ENCODE assay signal across 8 mouse cellular contexts in the genomic region with DNA sequence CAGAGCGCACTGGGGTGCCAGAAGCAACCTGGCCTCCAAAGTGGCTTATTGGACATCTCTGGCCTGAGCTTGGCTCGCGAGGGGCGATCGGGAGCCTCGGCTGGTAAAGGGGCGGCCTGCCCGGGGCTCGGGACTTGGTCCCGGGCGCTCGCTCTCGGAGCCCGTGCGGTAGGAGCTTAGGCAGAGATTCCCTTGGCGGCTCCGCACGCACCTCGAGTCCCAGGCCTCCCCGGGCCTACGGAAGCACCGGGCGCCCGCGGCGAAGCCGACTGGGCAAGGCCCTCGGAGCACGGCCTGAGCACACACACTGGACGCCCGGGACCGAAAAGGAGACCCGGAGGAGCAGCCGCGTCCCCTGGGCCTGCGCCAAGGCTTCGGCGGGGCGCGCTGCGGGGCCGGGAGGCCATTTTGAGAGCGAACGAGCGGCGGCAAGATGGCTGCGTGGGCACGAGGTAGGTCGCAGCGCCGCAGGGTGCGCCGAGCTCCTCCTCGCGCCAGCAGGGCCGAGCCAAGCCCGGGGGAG. TPM values are rescaled to one million over a fixed set of nuclear protein-coding genes. Genes with fewer than 3 reads are reported as not detected.
A peak's percentile ranks its signal among the peaks of the same experiment; 100 is the strongest.
DNase-seq lines count a peak whose midpoint lies in the region; ATAC-seq lines count a peak whose summit lies in the region.

No protein-coding gene starts in this region.

- no peak overlapping the region for H3K27ac ChIP-seq in heart, embryonic 13.5 days (replicated peaks)
- H3K27ac ChIP-seq in forebrain, embryonic 11.5 days (ENCODE audit: low read depth, low read length): peak overlapping the region; percentile 99
- no peak overlapping the region for H3K27ac ChIP-seq in liver, embryonic 15.5 days (replicated peaks)

- H3K9me3 ChIP-seq in heart, embryonic 13.5 days: no peaks in the 10 kb centered on the region
- no peaks in the 10 kb centered on the region for H3K9me3 ChIP-seq in forebrain, embryonic 11.5 days (ENCODE audit: control insufficient read depth, low read length)
- no peaks in the 10 kb centered on the region for H3K9me3 ChIP-seq in liver, embryonic 15.5 days (replicated peaks)

- ATAC-seq in heart, embryonic 13.5 days (ENCODE audit: extremely low read depth, insufficient number of reproducible peaks, low FRiP score, low TSS enrichment): no peak
- ATAC-seq in forebrain, embryonic 11.5 days (replicated peaks; ENCODE audit: low FRiP score): no peak
- ATAC-seq in liver, embryonic 15.5 days (ENCODE audit: insufficient read depth): no peak
- no peak for ATAC-seq in erythroblast, adult 5-6 weeks (replicated peaks; ENCODE audit: low FRiP score, poor library complexity, severe bottlenecking)

- H3K4me2 ChIP-seq in heart, embryonic 13.5 days: peak overlapping the region; percentile 75
- H3K4me2 ChIP-seq in forebrain, embryonic 11.5 days (ENCODE audit: low read depth, low read length, severe bottlenecking): peak overlapping the region; percentile 67
- H3K4me2 ChIP-seq in liver, embryonic 15.5 days: peak overlapping the region; percentile 51

- DNase-seq in heart, adult 9 months (ENCODE audit: low spot score in 2 of 2): no peak
- peak; percentile 66 for DNase-seq in ZHBTc4 (ENCODE audit: low read depth, low spot score)
- DNase-seq in forebrain, embryonic 11.5 days (ENCODE audit: low spot score): peak; percentile 83
- no peak for DNase-seq in kidney, adult 11 months
- DNase-seq in embryo, embryonic 10 days (ENCODE audit: low spot score): no peak

- no peaks in the 10 kb centered on the region for H3K36me3 ChIP-seq in heart, embryonic 13.5 days
- H3K36me3 ChIP-seq in forebrain, embryonic 11.5 days (ENCODE audit: control insufficient read depth, insufficient read depth, low read length): no peaks in the 10 kb centered on the region
- no peaks in the 10 kb centered on the region for H3K36me3 ChIP-seq in liver, embryonic 15.5 days (replicated peaks)

- 2% methylated on average over 57 of the region's 57 CpGs for WGBS in heart, embryonic 13.5 days
- under 1% methylated on average over 57 of the region's 57 CpGs for WGBS in forebrain, embryonic 11.5 days
- 2% methylated on average over 57 of the region's 57 CpGs for WGBS in liver, embryonic 15.5 days (ENCODE audit: insufficient replicate concordance)

- H3K4me1 ChIP-seq in heart, embryonic 13.5 days: peaks cover 14% of the 10 kb centered on the region
- H3K4me1 ChIP-seq in forebrain, embryonic 11.5 days (replicated peaks; ENCODE audit: control insufficient read depth, insufficient read depth, low read length): peaks cover 70% of the 10 kb centered on the region
- H3K4me1 ChIP-seq in liver, embryonic 15.5 days (replicated peaks): 0 out of 2 replicates have a peak, but pooled peaks cover 5% of the 10 kb centered on the region

- H3K9ac ChIP-seq in heart, embryonic 13.5 days: peak overlapping the region; percentile 70
- peak overlapping the region; percentile 85 for H3K9ac ChIP-seq in forebrain, embryonic 11.5 days (ENCODE audit: low read length)
- no peak overlapping the region for H3K9ac ChIP-seq in liver, embryonic 15.5 days

- peak overlapping the region; percentile 55 for H3K4me3 ChIP-seq in heart, embryonic 13.5 days
- peak overlapping the region; percentile 30 for H3K4me3 ChIP-seq in forebrain, embryonic 11.5 days (ENCODE audit: low read depth, low read length)
- H3K4me3 ChIP-seq in liver, embryonic 15.5 days (replicated peaks): peak overlapping the region; percentile 28; the same call in 1 of the 2 replicates

- peaks cover 93% of the 10 kb centered on the region for H3K27me3 ChIP-seq in heart, embryonic 13.5 days (replicated peaks)
- H3K27me3 ChIP-seq in forebrain, embryonic 11.5 days (ENCODE audit: control insufficient read depth, insufficient read depth, low read length): peaks cover 9% of the 10 kb centered on the region; the same call in 1 of the 2 replicates
- peaks cover 100% of the 10 kb centered on the region for H3K27me3 ChIP-seq in liver, embryonic 15.5 days

RNA-seq across cellular contexts. Expression of a gene that starts 49.1 kb away (rescaled TPM):
- 24.4 and 27.1 TPM in 2 replicates for polyA plus RNA-seq in heart, embryonic 13.5 days (2015; fragmentation: Nextera tagmentation; extraction: Ambion mirVana)
- polyA plus RNA-seq in forebrain, embryonic 11.5 days (2014; fragmentation: Nextera tagmentation; extraction: Ambion mirVana): 48.2 and 48.5 TPM in 2 replicates
- 18.0 and 21.8 TPM in 2 replicates for polyA plus RNA-seq in liver, embryonic 15.5 days (2015; fragmentation: Nextera tagmentation; extraction: Ambion mirVana)
- total RNA-seq in erythroblast, adult 5-6 weeks (2015; ENCODE audit: low replicate concordance): 5.2 and 18.4 TPM in 2 replicates
- 26.6 and 27.6 TPM in 2 replicates for total RNA-seq in erythroblast, adult 5-6 weeks (2017; ENCODE audit: low replicate concordance)

Comparison
In these comparisons a context has a peak if more than half of its experiments do, and no peak if none do; other contexts are left out.
1. DNase-seq: peak in ZHBTc4 (single experiment) and forebrain, embryonic 11.5 days (single experiment); none in heart, adult 9 months (0 of 2), kidney, adult 11 months (single experiment) and embryo, embryonic 10 days (single experiment).
2. Peak in every context shown above with its lines, with median percentiles within 50 percentile points of each other: H3K4me2 ChIP-seq and H3K4me3 ChIP-seq.